Mouse (Mus musculus): Measurements from ENCODE around the gene Rab24. TPM values are rescaled to one million over a fixed set of nuclear protein-coding genes. Genes with fewer than 3 reads are reported as not detected.

The Rab24 gene
- total and polyA plus RNA-seq, 3 experiments: 41.7 to 72.5 (median 45.3) TPM

DNA sequence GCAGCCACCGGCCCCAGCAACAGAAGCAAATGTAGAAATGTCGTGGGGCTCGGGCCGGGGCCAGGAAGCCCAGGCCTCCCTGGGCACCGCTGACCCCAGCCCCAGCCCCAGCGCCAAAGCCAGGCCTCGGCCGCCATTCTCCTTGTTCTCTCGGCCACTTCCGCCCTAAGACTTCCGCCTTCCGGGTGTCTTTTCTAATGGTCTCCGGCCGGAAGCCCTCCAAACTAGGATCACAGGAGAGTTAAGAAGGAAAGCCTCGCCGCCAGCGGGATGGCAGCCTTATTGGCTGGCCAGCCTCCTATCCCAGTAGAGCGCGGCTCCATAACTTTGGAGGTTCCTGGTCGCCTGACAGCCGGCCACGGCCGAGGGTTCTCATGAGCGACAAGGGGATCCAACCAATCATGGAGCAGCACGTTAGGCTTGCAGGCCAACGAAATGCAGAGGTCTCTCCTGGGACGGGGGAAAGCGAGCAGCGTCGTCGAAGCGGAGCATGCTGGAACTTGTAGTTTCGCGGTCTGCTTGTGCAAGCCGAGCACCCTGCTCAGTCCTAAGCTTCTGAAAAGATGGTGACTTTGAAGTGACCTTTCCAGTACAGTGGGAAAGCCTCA lies 40.8 kb upstream of the Rab24 start, which contains the start of gene Lman2:
Gene Lman2 (minus strand): TSS at position 331 of the 608 bp plus-strand sequence.
- Histone ChIP-seq H3K4me2 (ENCODE audit: insufficient read depth, low read depth, poor library complexity, severe bottlenecking) (peak within 1 kb of the TSS; percentile 84), H3K9ac (ENCODE audit: insufficient read depth, low read depth) (peak within 1 kb of the TSS; percentile 93), H3K4me3 (replicated peaks in 1 of 3; ENCODE audit: low read depth in 2 of 3, low read length in 2 of 3, poor library complexity in 1 of 3) (peak within 1 kb of the TSS; percentile 92 to 100 (median 93)), H3K79me2 (replicated peaks; ENCODE audit: control insufficient read depth, extremely low read depth, insufficient read depth, poor library complexity, severe bottlenecking) (peaks cover 48% of the 10 kb centered on the region), H3K27ac (ENCODE audit: insufficient read depth, low read depth) (peak within 1 kb of the TSS; percentile 63), H3K36me3 (replicated peaks in 1 of 2; ENCODE audit: control insufficient read depth in 1 of 2, insufficient read depth in 1 of 2, low read length in 1 of 2) (peaks cover 22 to 36% of the 10 kb centered on the region in 2 experiments), H3K27me3 (replicated peaks) (no peaks in the 10 kb centered on the region), H3K4me1 (ENCODE audit: control insufficient read depth in 1 of 2, insufficient read depth in 2 of 2) (peaks cover 8 to 45% of the 10 kb centered on the region in 2 experiments), H3K9me3 (replicated peaks; ENCODE audit: low read length) (no peaks in the 10 kb centered on the region)
- in situ Hi-C loops (cut with MboI; ENCODE audit: low pct_ligation_motif_present, low pct_unique_long_range_greater_than_20kb, low sequenced_read_pairs): no loop called here
- dilution Hi-C loops (cut with MboI; ENCODE audit: extremely low pct_ligation_motif_present, extremely low pct_unique_long_range_greater_than_20kb, low sequenced_read_pairs): no loop called here
- DNase-seq (ENCODE audit: extremely low read depth): peak; percentile 98
- peak; percentile 81 for TF ChIP-seq POLR2A (IDR thresholded peaks at IDR 0.05; ENCODE audit: low read depth, low read length)
- 0 out of 2 replicates have a peak, but pooled peaks have one; percentile 57 for TF ChIP-seq ZMIZ1 (IDR thresholded peaks at IDR 0.05; ENCODE audit: low read depth, low read length)
- TF ChIP-seq MEF2A (IDR thresholded peaks at IDR 0.05; ENCODE audit: borderline replicate concordance, low read depth, low read length): no peak
- TF ChIP-seq KAT2A (IDR thresholded peaks at IDR 0.05; ENCODE audit: insufficient replicate concordance, low read length): peak; percentile 92; the same call in 1 of the 2 replicates
- peak; percentile 30; the same call in 1 of the 2 replicates for TF ChIP-seq MXI1 (IDR thresholded peaks at IDR 0.05; ENCODE audit: low read depth, low read length)
- peak; percentile 81 for TF ChIP-seq NELFE (IDR thresholded peaks at IDR 0.05; ENCODE audit: low read depth, low read length)
- peak; percentile 28; the same call in 1 of the 2 replicates for TF ChIP-seq GABPA (IDR thresholded peaks at IDR 0.05; ENCODE audit: insufficient replicate concordance, low read depth, low read length)
- peak; percentile 73 for TF ChIP-seq TCF12 (IDR thresholded peaks at IDR 0.05; ENCODE audit: low read depth, low read length)
- TF ChIP-seq HCFC1 (IDR thresholded peaks at IDR 0.05; ENCODE audit: low read depth, low read length): peak; percentile 91
- peak; percentile 98 for TF ChIP-seq ELF1 (IDR thresholded peaks at IDR 0.05; ENCODE audit: low read depth, low read length)
- TF ChIP-seq SMC3 (IDR thresholded peaks at IDR 0.05; ENCODE audit: low read depth, low read length): no peak
- TF ChIP-seq NRF1 (IDR thresholded peaks at IDR 0.05; ENCODE audit: low read depth, low read length): peak; percentile 30; the same call in 1 of the 2 replicates
- TF ChIP-seq SIN3A (IDR thresholded peaks at IDR 0.05; ENCODE audit: low read length): peak; percentile 87; the same call in 1 of the 2 replicates
- TF ChIP-seq CHD2 (IDR thresholded peaks at IDR 0.05; ENCODE audit: low read length): peak; percentile 85
- TF ChIP-seq MAX (IDR thresholded peaks at IDR 0.05; ENCODE audit: low read length): 0 out of 2 replicates have a peak, but pooled peaks have one; percentile 19
- TF ChIP-seq MAFK (IDR thresholded peaks at IDR 0.05; ENCODE audit: insufficient replicate concordance, low read length): no peak
- TF ChIP-seq ZC3H11A (IDR thresholded peaks at IDR 0.05; ENCODE audit: low read depth, low read length): no peak
- TF ChIP-seq MYC (IDR thresholded peaks at IDR 0.05; ENCODE audit: low read depth, low read length): peak; percentile 9; the same call in 1 of the 2 replicates
- peak; percentile 46; the same call in 1 of the 2 replicates for TF ChIP-seq BHLHE40 (IDR thresholded peaks at IDR 0.05; ENCODE audit: low read depth, low read length)

DNA sequence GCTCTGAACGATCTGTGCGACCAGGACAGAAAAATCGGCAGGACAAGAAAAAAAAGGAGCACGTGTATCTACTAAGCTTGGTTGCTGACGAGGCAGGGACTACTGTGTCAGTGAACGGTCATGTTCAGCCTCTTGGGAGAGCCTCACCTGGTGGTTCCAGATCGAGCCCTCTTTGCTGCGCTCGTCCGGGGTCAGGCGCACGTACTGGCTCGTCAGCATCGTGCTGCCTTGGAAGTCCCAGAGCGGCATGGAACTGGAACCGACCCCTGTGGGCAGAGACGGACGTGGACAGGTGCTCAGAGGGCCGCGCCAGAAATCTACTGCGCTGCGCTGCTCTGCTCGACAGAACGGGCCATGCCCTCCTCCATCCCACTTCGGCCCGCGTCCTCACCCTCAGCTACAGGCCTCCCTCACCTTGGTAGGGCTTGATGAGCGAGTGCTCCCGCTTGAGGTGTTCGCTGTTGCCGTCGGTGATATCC lies 40.3 kb upstream of the Rab24 start:
- Histone ChIP-seq H3K36me3 (replicated peaks in 1 of 2; ENCODE audit: control insufficient read depth in 1 of 2, insufficient read depth in 1 of 2, low read length in 1 of 2) (peaks cover 25 to 40% of the 10 kb centered on the region in 2 experiments), H3K27me3 (replicated peaks) (no peaks in the 10 kb centered on the region), H3K79me2 (replicated peaks; ENCODE audit: control insufficient read depth, extremely low read depth, insufficient read depth, poor library complexity, severe bottlenecking) (peaks cover 53% of the 10 kb centered on the region), H3K9ac (ENCODE audit: insufficient read depth, low read depth) (peak overlapping the region; percentile 93), H3K4me2 (ENCODE audit: insufficient read depth, low read depth, poor library complexity, severe bottlenecking) (peak overlapping the region; percentile 84), H3K9me3 (replicated peaks; ENCODE audit: low read length) (no peaks in the 10 kb centered on the region), H3K27ac (ENCODE audit: insufficient read depth, low read depth) (peak overlapping the region; percentile 51), H3K4me3 (replicated peaks in 1 of 3; ENCODE audit: low read depth in 2 of 3, low read length in 2 of 3, poor library complexity in 1 of 3) (peak overlapping the region; percentile 92 to 100 (median 93)), H3K4me1 (ENCODE audit: control insufficient read depth in 1 of 2, insufficient read depth in 2 of 2) (peaks cover 8 to 47% of the 10 kb centered on the region in 2 experiments)
- TF ChIP-seq MXI1 (IDR thresholded peaks at IDR 0.05; ENCODE audit: low read depth, low read length): peak; percentile 20; the same call in 1 of the 2 replicates
- TF ChIP-seq MAX (IDR thresholded peaks at IDR 0.05; ENCODE audit: low read length): peak; percentile 85
- no peak for TF ChIP-seq CTCF (conservative IDR thresholded peaks at IDR 0.05 in 1 of 2, IDR thresholded peaks at IDR 0.05 in 1 of 2; ENCODE audit: low read depth in 2 of 2, low read length in 2 of 2)
- TF ChIP-seq UBTF (IDR thresholded peaks at IDR 0.05; ENCODE audit: low read depth, low read length): no peak
- no peak for TF ChIP-seq EP300 (IDR thresholded peaks at IDR 0.05; ENCODE audit: low read length)
- no peak; the same call in 1 of the 2 replicates for TF ChIP-seq SIN3A (IDR thresholded peaks at IDR 0.05; ENCODE audit: low read length)
- TF ChIP-seq MYC (IDR thresholded peaks at IDR 0.05; ENCODE audit: low read depth, low read length): peak; percentile 73
- TF ChIP-seq ZMIZ1 (IDR thresholded peaks at IDR 0.05; ENCODE audit: low read depth, low read length): no peak
- no peak for TF ChIP-seq CHD2 (IDR thresholded peaks at IDR 0.05; ENCODE audit: low read length)
- no peak for TF ChIP-seq USF1 (IDR thresholded peaks at IDR 0.05; ENCODE audit: low read depth, low read length)
- DNase-seq (ENCODE audit: extremely low read depth): no peak
- in situ Hi-C loops (cut with MboI; ENCODE audit: low pct_ligation_motif_present, low pct_unique_long_range_greater_than_20kb, low sequenced_read_pairs) (no loop called here), dilution Hi-C loops (cut with MboI; ENCODE audit: extremely low pct_ligation_motif_present, extremely low pct_unique_long_range_greater_than_20kb, low sequenced_read_pairs) (no loop called here)
